Mouse (Mus musculus) forelimb bud, embryonic 11.5 days (tissue): ENCODE results near the gene Hyal2.

Experiments
- DNase-seq: peaks from one replicate; pipeline ENCODE4 v3.0.0-alpha.2; 2012; ENCODE audit warnings: low read depth, low spot score

The Hyal2 gene

DNA sequence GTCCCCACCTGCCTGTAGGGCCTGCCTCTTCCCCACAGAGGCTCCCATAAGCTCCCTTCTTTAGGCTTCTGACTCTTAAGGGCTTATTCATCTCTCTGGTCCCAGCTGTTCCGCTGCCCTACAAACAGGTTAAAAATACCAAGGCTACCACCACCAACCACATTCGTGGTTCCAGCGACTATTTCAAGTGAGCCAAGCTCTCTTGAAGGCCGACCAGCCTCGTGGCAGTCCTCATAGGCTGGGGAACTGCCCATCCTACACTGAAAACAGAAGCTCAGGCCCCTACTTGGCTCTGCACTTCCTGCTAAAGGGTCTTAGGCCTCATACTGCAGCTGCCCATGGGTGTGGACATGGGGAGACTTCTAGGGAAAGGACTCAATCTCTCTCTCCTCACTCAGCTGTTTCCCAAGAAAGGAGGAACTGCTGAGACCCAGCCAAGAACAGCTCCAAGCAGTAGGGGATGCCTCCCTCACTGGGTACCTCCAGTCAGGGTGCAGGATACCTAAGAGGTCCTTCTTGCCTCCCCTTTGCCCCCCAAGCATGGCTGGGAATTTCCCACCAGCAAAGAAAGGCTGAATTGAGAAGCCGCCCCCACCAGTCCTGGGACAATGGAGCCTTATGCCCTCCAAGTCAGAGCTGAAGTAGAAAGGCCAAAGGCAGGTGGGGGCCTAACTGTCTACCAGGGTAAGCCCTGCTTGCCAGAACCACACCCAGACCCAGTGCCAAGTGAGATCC, 43.9 kb downstream of the Hyal2 start:
- no peak for DNase-seq

DNA sequence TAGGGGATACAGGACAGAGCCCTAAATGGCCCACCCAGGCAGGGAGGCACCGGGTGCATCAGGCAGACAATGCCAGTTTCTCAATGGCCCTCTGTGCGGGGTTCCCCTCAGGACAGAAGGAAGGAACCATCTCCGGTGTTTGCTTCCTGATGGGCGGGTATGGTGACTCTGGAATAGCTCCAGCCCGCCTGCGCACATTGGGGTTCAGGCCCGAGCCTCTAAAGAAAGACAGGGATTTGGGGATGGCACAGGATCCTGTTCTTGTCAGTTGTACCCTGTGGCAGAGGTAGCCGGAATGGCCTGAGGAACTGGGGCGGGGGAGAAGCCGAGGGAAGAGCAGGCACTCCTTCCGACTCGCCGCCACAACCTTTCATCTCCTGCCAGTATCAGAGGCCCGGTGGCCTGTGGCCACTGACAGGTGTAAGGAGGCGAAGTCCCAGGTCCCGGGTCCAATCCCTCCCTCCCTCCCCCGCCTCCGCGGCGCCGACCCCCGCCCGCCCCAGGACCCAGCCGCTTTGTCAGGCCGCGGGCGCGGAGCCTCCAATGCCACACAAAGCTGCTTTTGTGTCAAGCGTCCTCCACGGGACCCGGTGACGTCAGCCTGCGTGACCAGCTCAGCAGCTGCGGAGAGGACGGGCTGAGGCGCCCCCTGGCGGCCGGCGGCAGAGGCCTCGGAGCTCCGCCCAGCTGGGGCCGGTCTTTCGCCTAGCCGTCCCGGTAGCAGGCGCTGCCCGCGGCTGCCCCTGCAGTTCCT, 44.6 kb downstream of the Hyal2 start:
- DNase-seq: peak; percentile 98

DNA sequence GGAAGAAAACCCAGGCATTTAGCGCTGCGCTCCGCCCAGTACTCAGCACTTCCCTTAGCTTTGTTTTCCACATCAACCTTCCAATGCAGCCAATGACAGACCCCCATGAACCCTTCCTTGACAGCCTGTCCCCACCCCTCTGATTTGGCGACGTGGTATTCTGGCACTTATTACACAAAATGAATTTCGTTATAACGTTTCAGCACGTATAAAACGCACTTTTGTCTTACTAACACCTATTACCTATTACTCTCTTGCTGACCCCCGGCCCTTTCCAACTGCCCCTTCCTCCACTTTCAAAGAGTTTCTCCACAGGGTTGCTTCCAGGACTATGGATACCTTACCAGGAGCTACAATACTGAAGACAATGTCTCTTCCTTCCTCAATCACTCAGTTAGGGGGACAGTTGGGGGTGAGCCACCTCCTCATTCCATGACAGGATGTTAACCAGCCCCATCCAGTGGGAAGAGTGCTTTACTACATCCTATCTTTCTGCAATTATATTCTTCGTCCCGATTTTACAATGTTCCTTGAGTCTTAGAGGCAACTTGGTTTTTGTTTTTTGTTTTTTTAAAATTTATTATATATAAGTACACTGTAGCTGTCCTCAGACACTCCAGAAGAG, 45.3 kb downstream of the Hyal2 start:
- DNase-seq: no peak

DNA sequence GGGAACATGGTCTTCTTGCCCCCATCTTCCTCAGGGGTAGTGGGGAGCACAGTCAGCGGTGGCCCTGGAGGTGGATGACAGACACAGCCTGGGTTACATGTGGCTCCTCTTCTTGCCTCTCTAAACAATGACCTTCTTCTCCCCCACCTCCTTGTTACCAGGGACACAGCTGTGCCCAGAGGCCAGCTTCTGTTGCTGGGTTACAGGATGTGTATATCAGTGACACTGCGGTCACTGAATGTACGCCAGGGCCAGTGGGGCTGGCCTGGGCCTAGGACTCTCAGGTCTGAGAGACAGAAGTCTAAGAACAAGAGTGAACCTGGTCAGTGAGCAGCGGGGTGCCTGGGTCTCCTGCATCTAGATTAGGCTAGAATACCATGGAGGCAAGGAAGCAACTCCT, 47.3 kb downstream of the Hyal2 start:
- DNase-seq: no peak

DNA sequence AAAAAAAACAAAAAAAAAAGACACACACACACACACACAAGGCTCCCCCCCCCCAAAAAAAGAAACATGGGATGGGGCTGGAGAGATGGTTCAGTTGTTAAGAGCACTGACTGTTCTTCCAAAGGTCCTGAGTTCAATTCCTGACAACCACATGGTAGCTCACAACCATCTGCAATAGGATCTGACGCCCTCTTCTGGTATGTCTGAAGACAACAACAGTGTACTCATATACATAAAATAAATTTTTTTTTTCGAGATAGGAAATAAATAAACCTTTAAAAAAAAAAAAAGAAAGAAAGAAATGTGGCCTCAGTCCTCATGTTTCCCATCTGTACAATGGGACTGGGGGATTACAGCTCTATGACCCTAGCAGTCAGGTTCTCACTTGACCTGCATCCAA, 49.7 kb downstream of the Hyal2 start:
- DNase-seq: no peak

DNA sequence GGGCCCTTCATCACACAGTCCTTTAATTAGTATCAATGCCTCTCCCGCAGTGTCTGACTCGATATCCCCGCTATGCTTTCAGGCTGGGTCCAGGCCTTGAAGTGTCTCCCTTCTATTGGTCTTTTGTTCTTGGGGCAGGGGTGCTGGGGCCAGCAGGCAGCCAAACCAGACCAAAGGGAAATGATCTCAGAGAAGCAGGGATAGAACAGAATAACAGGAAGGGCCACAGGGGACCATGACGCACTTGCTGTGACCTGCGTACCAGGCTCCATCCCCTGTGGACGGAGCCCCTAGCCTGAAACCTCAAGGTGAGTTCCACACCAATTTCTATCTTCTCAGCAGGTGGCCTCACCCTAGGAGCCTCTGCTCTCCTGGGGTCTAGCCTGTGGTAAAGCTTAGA, 50.4 kb downstream of the Hyal2 start:
- DNase-seq: no peak

DNA sequence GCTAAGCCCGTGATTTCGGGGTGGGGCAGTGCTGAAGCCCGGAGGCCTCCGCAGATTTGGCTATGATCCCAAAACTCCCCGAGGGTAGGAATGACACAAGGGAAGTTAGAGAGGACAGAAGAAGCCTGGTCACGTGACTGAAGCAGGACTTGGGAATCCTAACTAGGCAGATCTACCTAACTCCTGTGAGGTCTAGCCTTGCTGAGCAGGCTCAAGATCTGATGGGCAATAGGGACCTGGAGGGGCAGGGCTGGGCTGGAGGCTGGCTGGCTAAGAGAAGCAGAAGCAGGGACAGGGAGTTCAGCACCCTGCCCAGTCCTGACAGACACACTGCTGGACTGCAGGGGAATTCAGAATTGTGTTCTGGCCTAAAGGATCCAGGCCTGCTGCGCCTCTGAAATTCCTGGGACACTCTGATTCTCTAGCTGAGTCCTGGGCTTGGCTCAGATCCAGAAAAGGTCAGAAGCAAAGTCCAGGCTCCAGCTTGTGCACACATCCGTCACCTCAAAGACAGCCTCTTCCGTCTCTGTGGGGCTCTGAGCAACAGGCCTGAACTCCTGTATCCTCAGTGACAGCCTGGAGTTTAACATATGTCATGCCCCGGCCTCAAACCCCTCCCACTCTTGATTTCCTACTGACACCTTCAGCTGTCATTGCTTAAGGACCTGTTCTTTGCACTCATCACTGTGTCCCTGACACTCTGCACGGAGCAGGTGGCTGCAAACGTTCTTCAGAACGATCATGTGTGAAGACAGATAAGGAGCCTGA, 51.2 kb downstream of the Hyal2 start:
- DNase-seq: no peak

DNA sequence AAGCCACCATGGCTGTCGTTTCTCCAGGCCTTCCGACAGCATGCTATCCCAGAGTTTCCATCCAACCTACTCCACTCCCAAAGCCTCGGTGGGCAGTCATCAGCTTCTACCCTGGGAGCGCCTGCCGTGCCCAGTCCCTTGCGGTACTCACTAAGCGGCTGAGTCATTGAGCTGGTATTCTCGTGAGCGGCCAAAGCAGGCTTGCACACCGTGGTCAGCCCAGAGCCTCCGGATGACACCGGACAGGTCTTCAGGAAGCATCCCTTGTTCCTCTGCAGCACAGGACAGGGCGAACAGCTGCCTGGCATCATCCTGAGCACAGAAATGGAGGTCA, 51.8 kb downstream of the Hyal2 start:
- DNase-seq: no peak

DNA sequence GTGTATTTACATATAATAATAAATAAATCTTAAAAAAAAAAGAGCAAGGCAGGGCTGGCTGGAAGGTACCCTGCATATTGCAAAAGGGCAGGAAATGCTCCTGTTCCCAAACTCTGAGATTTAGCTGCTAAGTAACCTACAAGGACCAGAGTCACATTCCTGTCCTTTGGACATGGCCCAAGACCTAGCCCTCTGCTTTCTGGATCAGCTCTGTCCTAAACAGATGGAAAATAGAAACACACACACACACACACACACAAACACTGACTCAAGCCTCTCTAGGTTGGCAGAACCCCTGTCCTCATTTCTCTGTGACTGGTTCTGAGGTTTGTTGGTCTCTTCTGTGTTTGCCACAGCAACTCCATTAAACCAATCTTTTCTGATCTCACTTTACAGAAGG, 53.2 kb downstream of the Hyal2 start:
- no peak for DNase-seq
